Mouse (Mus musculus): ENCODE measurements at regions not wholly inside any gene's neighbourhood (a gene's known extent, or its start where the extent isn't known, plus 50 kb on each side); places are given as distances from the start of the nearest gene placed in this dataset.

- TF ChIP-seq TAL1 (conservative IDR thresholded peaks at IDR 0.05; ENCODE audit: low read depth, low read length), result no peak
- TF ChIP-seq CTCF (IDR thresholded peaks at IDR 0.05; ENCODE audit: low read depth, low read length), result no peak
- no peak for TF ChIP-seq GATA2 (IDR thresholded peaks at IDR 0.05; ENCODE audit: borderline replicate concordance, low read depth, low read length)
Measured at GRCm38 (mm10) chr11:22693376-22693775, 167.4 kb downstream of the B3gnt2 start.

Measured in G1E (cell line).